Mouse (Mus musculus) hindbrain, embryonic 15.5 days (tissue): ENCODE data around the gene Gm20388. TPM values are rescaled to one million over a fixed set of nuclear protein-coding genes. Genes with fewer than 3 reads are reported as not detected.

Experiments used
- ATAC-seq: fragments of 200-750 bp; cut with Nextera tagmentation; 2 replicates; pipeline ENCODE4 v1.8.0; 2017; ENCODE audit warnings: low read depth, moderate number of reproducible peaks, moderate TSS enrichment; ENCODE audit not compliant: low FRiP score
- H3K27ac ChIP-seq: fragments of 300-500 bp; sonication (generic); replicated peaks from 2 replicates; pipeline ENCODE4 v1.5.1; 2015; ENCODE audit warnings: mild to moderate bottlenecking, inconsistent platforms
- H3K27me3 ChIP-seq: fragments of 300-500 bp; sonication (generic); 2 replicates; pipeline ENCODE4 v1.6.1; 2015; ENCODE audit warnings: control low read depth, inconsistent platforms
- H3K36me3 ChIP-seq: fragments of 300-500 bp; sonication (generic); 2 replicates; pipeline ENCODE4 v1.6.1; 2015; ENCODE audit warnings: control low read depth, inconsistent platforms
- H3K4me1 ChIP-seq: fragments of 300-500 bp; sonication (generic); replicated peaks from 2 replicates; pipeline ENCODE4 v1.6.1; 2015; ENCODE audit warnings: control low read depth, inconsistent platforms
- H3K4me2 ChIP-seq: fragments of 300-500 bp; sonication (generic); 2 replicates; pipeline ENCODE4 v1.6.1; 2015; ENCODE audit warnings: moderate library complexity, mild to moderate bottlenecking, inconsistent platforms
- H3K4me3 ChIP-seq: fragments of 300-500 bp; sonication (generic); 2 replicates; pipeline ENCODE4 v1.5.1; 2015; ENCODE audit warnings: mild to moderate bottlenecking, inconsistent platforms
- H3K9ac ChIP-seq: fragments of 300-500 bp; sonication (generic); 2 replicates; pipeline ENCODE4 v1.6.1; 2015; ENCODE audit warnings: inconsistent platforms
- H3K9me3 ChIP-seq: fragments of 300-500 bp; sonication (generic); 2 replicates; pipeline ENCODE4 v1.6.1; 2016; ENCODE audit warnings: control low read depth, inconsistent platforms
- WGBS: fragments of 180-500 bp; shearing (Covaris S2); methylation state at CpG from one replicate; pipeline ENCODE4 v1.1.7; 2015; 5-methylcytosine and 5-hydroxymethylcytosine counted together
- polyA plus RNA-seq: library from polyadenylated mRNA; unstranded; fragments of >200 nt; fragmentation: Nextera tagmentation; extraction: Ambion mirVana; gene quantifications from 2 replicates; pipeline ENCODE4 v1.2.1, GENCODE M21; 2015

Gm20388 gene
- polyA plus RNA-seq, 1 experiment from 2014 or later = 5.4 TPM

DNA sequence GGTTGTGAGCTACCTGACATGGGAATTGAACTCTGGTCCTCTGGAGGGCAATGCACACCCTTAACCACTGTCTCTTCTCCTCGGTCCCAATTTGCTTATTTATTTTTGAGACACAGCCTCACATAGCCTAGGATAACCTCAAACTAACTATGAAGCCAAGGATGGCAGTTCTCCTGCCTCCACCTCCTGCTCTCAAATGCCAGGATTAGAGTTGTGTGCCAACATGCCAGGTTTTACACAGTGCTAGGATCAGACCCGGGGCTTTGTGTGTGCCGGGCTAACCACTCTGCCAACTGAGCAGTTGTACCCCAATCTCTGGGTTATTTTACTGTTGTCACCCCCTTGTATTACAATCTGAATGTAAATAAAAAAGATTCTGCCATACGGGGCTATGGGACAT lies 4066.9 kb downstream of the Gm20388 start:
- no peak overlapping the region for H3K27ac ChIP-seq
- 91% methylated on average over 4 of the region's 4 CpGs for WGBS
- peaks cover 24% of the 10 kb centered on the region for H3K4me1 ChIP-seq
- H3K9ac ChIP-seq = no peak overlapping the region
- no peak overlapping the region for H3K4me2 ChIP-seq
- no peaks in the 10 kb centered on the region for H3K27me3 ChIP-seq
- no peak for ATAC-seq
- H3K4me3 ChIP-seq = no peak overlapping the region
- H3K9me3 ChIP-seq = no peaks in the 10 kb centered on the region
- no peaks in the 10 kb centered on the region for H3K36me3 ChIP-seq

DNA sequence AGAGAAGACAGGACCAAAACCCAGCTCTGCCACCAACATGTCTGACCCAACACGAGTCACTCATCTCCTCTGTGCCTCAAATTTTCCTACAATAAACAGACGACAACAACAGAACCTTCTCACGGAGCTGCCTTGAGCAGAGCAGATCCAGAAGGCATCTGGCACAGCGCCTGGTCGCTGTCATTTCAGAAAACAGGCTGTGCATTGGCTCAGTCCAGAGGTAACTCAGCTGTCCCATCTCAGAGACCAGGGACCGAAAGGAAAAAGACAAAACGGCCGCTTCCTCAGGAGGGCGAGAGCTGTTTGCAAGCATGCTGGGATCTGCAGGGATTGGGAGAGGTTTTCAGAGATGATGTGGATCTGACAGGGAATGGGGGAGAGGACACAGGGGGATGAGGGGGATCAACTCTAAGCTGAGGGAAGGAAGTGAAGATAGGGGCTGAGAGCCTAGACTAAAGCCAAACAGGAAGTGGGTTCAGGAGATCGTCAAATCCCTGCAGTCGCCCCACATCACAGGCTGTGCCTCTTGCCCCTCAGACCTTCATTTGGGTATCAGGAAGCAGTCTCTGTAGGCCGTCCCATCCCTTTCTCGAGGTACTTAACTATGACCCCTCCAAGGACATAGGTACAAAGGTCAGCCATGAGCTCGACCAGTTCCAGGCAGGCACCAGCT lies 4067.7 kb downstream of the Gm20388 start:
- Histone ChIP-seq H3K36me3 (no peaks in the 10 kb centered on the region), H3K9me3 (no peaks in the 10 kb centered on the region), H3K9ac (no peak overlapping the region), H3K4me1 (peaks cover 28% of the 10 kb centered on the region), H3K4me2 (no peak overlapping the region), H3K4me3 (no peak overlapping the region), H3K27me3 (no peaks in the 10 kb centered on the region), H3K27ac (no peak overlapping the region)
- no peak for ATAC-seq
- WGBS = 68% methylated on average over 14 of the region's 14 CpGs

DNA sequence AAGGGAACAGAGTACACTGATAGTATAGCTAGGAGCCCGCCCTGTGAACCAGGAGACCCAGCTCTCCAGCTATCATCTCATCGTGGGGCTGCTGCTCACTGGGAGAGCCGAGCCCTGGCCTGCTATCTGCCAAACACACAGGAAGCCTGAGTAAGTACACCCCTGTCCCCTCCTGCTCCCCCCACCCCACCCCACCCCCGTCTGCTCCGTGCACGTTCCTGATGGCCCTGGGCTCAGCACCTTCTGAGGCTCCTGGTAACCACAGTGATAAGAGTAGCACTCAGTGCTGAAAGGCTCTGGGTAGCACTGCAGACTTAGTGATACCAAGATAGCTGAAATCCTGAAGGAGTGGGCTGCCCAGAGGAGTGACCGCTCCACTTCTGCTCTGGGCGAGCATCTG lies 4068.3 kb downstream of the Gm20388 start:
- H3K27me3 ChIP-seq = no peaks in the 10 kb centered on the region
- no peak overlapping the region for H3K9ac ChIP-seq
- ATAC-seq = no peak
- no peaks in the 10 kb centered on the region for H3K9me3 ChIP-seq
- no peak overlapping the region for H3K27ac ChIP-seq
- 85% methylated on average over 8 of the region's 8 CpGs for WGBS
- no peak overlapping the region for H3K4me3 ChIP-seq
- H3K4me2 ChIP-seq = no peak overlapping the region
- H3K36me3 ChIP-seq = no peaks in the 10 kb centered on the region
- H3K4me1 ChIP-seq = peaks cover 29% of the 10 kb centered on the region

DNA sequence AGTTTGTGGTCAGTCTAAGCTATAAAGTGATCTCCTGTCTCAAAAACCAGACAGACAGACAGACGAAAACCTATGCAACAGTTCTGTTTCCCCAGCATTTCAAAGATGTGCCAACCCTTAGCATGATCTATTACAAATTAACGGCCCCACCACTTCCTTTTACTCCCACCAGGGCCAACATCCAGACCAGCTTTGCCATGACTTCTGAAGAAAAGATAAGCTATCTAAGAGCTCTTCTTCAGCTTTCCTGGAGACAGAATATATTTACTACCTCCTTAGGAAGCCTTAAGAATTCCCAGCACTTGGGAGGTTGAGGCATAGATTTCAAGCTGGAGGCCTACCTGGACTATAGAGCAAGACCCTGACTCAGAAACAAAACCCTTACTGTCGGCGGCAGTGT lies 4069.6 kb downstream of the Gm20388 start:
- no peak for ATAC-seq
- no peaks in the 10 kb centered on the region for H3K36me3 ChIP-seq
- H3K4me2 ChIP-seq = 0 out of 2 replicates have a peak overlapping the region, but pooled peaks have one; percentile 77
- H3K4me1 ChIP-seq = peaks cover 29% of the 10 kb centered on the region
- H3K9ac ChIP-seq = no peak overlapping the region
- no peak overlapping the region for H3K4me3 ChIP-seq
- WGBS = 71% methylated on average over 4 of the region's 4 CpGs
- no peaks in the 10 kb centered on the region for H3K27me3 ChIP-seq
- no peak overlapping the region for H3K27ac ChIP-seq
- no peaks in the 10 kb centered on the region for H3K9me3 ChIP-seq

DNA sequence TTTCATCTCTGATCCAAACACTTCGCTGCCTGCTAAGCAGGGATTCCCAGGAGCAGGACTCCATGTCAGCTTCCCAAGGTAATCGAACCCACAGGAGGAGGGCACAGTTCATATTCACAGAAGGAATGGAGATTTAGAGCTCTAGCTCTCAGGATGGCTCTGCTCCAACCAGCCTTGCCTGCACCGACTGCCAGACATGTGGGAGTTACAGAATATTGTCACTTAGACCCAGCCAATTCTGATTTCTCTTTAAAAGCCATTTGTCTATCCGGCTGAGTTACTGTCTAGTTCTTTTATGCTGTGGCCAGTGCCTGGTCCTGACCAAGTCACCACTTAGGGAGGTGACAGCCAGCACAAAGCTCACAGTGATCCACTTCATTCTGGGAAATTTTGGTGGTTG lies 4071.0 kb downstream of the Gm20388 start:
- Histone ChIP-seq H3K27me3 (no peaks in the 10 kb centered on the region), H3K9me3 (no peaks in the 10 kb centered on the region), H3K9ac (0 out of 2 replicates have a peak overlapping the region, but pooled peaks have one; percentile 22), H3K36me3 (no peaks in the 10 kb centered on the region), H3K4me3 (peak overlapping the region; percentile 81), H3K4me2 (peak overlapping the region; percentile 77), H3K4me1 (peaks cover 29% of the 10 kb centered on the region), H3K27ac (no peak overlapping the region)
- 42% methylated on average over 4 of the region's 4 CpGs for WGBS
- ATAC-seq = no peak

DNA sequence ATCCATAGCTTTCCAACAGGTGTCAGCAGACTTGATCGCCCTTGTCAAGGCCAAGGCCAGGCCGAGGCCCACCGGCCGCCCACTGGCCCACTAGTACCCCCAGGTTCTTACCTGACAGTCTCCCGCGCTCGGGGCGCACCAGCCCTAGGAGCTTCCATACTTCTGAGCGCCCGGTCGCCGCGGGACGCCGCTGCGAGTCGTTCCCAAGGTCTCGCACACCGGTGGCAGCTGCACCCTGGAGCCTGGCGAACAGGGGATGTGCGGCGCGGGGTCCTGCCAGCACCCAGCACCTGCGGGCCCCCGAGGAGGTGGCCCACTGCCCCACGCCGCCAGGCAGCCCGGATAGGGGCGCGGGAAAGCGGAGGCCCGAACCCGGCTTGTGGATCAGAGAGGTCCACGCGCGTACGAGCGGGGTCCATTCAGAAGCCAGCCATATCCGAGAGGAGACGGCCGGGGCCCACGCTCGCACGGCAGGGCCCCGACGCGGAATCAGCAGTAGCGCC lies 4071.7 kb downstream of the Gm20388 start:
- H3K4me1 ChIP-seq = peaks cover 29% of the 10 kb centered on the region
- no peaks in the 10 kb centered on the region for H3K9me3 ChIP-seq
- peak overlapping the region; percentile 81 for H3K4me3 ChIP-seq
- 0 out of 2 replicates have a peak, but pooled peaks have one; percentile 17 for ATAC-seq
- H3K27ac ChIP-seq = peak overlapping the region; percentile 75
- under 1% methylated on average over 48 of the region's 48 CpGs for WGBS
- no peaks in the 10 kb centered on the region for H3K27me3 ChIP-seq
- H3K36me3 ChIP-seq = no peaks in the 10 kb centered on the region
- H3K4me2 ChIP-seq = peak overlapping the region; percentile 77
- peak overlapping the region; percentile 73 for H3K9ac ChIP-seq

DNA sequence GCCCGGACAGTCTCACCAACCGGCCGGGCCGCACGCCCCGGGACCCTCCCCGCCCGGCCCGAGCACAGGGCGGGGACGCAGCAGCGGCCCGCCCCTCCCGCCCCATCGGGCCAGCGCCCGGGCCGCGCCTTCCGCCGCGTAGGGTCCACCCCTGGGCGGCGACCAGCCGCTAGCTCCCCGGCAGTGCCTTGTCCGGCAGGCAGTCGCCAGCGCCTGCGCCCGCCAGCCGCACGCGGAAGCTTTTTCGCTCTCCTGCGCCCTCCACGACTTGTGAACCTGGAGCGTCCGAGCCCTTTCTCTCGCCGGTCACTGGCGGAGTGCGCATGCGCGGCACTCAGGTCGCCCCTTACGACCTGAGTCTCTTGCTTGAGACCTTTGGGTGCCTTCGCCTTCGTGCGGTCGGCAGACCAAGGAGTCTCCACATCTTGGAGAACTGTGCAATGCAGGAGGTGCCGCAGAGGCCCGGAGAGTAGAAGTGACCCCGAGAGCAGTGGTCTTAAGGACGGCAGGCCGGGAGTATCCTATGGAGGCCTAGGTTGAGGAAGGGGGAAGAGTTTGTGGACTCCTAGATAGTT lies 4072.3 kb downstream of the Gm20388 start, which contains the start of gene Abcb10:
Gene Abcb10, minus strand, starts transcription at position 297 of the 575 bp plus-strand sequence.
- Histone ChIP-seq H3K9ac (peak within 1 kb of the TSS; percentile 73), H3K36me3 (no peaks in the 10 kb centered on the region), H3K27me3 (no peaks in the 10 kb centered on the region), H3K4me3 (peak within 1 kb of the TSS; percentile 81), H3K4me2 (peak within 1 kb of the TSS; percentile 77), H3K9me3 (no peaks in the 10 kb centered on the region), H3K27ac (peak within 1 kb of the TSS; percentile 75), H3K4me1 (peaks cover 29% of the 10 kb centered on the region)
- WGBS = 1% methylated on average over 44 of the region's 56 CpGs
- peak; percentile 95 for ATAC-seq

DNA sequence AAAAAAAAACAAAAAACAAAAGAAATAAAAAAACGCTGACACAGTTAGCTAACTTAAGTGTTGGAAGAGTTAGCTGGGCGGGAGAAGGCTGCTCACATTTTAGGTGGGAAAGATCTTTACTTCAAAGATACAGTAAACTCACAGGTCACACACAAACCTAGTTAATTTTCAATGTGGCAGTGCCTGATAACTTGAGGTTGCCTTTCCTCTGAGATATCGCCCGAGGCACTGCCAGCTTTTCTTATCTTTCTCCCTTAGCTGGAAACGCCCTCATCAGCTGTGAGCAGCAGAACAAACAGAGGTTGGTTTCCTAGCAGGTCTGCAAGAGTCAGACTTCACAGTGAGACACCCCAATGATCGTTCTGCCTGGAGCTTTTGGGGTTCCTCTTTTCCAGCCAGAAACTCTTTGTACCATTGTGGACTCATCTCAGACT lies 4078.0 kb downstream of the Gm20388 start:
- Histone ChIP-seq H3K4me2 (no peak overlapping the region), H3K4me3 (no peak overlapping the region), H3K4me1 (no peaks in the 10 kb centered on the region), H3K27ac (no peak overlapping the region), H3K9ac (no peak overlapping the region), H3K27me3 (no peaks in the 10 kb centered on the region), H3K9me3 (no peaks in the 10 kb centered on the region), H3K36me3 (no peaks in the 10 kb centered on the region)
- ATAC-seq = no peak
- 75% methylated on average over 6 of the region's 6 CpGs for WGBS

DNA sequence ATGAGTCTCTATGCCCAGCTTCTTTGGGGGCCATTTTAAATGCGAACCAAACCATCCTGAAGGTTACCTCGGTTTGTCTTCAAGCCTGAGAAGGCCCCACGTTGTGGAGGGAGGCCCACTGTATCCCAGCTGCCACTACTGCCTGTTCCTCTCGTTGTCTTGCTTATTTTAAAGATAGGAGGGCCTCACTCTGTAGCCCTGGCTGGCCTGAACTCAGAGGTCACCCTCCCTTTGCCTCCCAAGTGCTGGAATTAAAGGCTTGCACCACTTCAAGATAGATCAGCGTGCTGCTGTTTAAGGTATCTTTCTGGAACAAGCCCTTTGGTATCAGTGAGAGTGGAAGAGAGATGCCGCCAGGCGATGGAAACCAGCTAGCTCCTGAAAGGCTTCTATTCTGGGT lies 4078.5 kb downstream of the Gm20388 start:
- Histone ChIP-seq H3K4me3 (no peak overlapping the region), H3K9ac (no peak overlapping the region), H3K9me3 (no peaks in the 10 kb centered on the region), H3K27me3 (no peaks in the 10 kb centered on the region), H3K4me2 (no peak overlapping the region), H3K36me3 (no peaks in the 10 kb centered on the region), H3K27ac (no peak overlapping the region), H3K4me1 (no peaks in the 10 kb centered on the region)
- ATAC-seq = no peak
- 81% methylated on average over 7 of the region's 7 CpGs for WGBS

DNA sequence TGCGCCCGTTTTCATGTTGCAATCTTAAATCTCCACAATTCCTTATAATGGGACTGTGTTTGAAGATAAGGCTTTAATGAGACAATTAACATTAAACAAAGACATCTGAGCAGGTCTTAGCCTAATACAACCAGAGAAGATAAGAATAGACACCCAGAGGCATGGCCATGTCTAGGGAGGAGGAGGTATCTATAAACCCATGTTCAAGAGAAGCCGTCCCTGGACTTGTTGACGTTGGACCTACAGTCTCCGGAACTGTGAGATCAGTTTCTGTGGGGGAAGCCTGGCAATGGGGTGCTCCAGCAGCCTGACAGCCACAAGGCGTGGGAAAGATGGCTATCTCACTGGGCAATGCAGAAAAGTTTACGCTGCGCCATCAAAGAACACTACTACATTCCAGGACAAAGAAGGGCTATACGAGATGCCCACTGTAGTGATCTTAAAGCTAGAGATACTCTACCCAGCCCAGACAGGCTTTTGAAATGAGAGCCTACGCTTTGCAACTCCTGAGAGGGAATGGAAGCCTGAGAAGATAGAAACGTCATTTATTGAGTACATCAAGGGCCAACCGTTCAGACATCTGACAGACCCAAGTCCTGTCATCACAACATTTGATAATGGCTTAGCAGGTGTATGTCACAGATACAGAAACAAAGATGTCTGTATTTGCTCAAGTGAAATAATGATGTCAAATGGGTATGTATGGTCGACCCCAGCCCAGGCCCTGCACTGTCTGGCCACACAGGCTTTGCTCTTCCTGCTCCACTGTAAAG lies 4079.8 kb downstream of the Gm20388 start:
- H3K27ac ChIP-seq = no peak overlapping the region
- no peak overlapping the region for H3K4me3 ChIP-seq
- no peaks in the 10 kb centered on the region for H3K4me1 ChIP-seq
- H3K9me3 ChIP-seq = no peaks in the 10 kb centered on the region
- H3K9ac ChIP-seq = no peak overlapping the region
- H3K36me3 ChIP-seq = no peaks in the 10 kb centered on the region
- WGBS = 91% methylated on average over 13 of the region's 13 CpGs
- no peaks in the 10 kb centered on the region for H3K27me3 ChIP-seq
- ATAC-seq = no peak
- no peak overlapping the region for H3K4me2 ChIP-seq

DNA sequence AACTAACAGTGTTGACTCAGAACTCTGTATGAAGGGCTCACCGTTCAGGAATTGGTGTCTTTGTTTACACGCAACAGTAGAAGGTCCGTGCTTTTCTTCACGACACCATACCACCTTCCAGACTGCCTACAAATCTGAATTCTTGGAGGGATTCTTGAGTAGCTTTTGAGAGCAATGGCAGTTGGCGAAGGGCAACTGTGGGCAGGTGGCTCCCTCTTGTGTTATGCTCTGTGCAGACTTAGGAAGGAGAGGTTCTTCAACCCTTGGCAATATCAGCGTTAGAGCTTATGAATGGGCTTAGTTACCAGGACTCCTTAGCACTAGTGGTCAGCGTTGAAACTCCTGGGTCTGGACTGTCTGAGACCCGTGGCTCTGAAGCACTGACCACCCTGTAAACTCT lies 4081.9 kb downstream of the Gm20388 start:
- Histone ChIP-seq H3K9me3 (no peaks in the 10 kb centered on the region), H3K4me3 (no peak overlapping the region), H3K27ac (no peak overlapping the region), H3K27me3 (no peaks in the 10 kb centered on the region), H3K4me1 (no peaks in the 10 kb centered on the region), H3K4me2 (no peak overlapping the region), H3K36me3 (peaks cover 8% of the 10 kb centered on the region), H3K9ac (no peak overlapping the region)
- 88% methylated on average over 8 of the region's 8 CpGs for WGBS
- ATAC-seq = no peak

DNA sequence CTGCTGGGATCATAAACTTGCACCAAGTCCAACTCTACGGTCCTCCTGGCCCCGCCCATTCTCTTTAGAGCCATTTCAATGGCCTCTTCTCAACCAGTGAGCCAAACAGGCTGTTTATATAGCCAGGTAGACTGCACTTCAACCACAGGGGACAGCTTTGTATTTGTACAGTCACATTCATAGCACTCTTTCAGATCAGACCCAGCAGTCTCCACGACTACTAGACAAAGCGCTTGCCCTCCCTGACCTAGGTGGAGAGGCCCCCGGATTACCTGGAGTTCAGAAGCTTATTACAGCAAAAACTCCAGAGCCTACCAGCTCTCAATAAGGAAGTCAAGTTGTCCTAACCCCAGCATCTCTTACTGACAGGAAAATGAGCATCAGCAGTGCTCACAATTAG lies 4083.0 kb downstream of the Gm20388 start:
- Histone ChIP-seq H3K4me3 (no peak overlapping the region), H3K4me2 (no peak overlapping the region), H3K36me3 (peaks cover 11% of the 10 kb centered on the region), H3K27me3 (no peaks in the 10 kb centered on the region), H3K9me3 (no peaks in the 10 kb centered on the region), H3K27ac (no peak overlapping the region), H3K9ac (no peak overlapping the region), H3K4me1 (no peaks in the 10 kb centered on the region)
- WGBS = 94% methylated on average over 5 of the region's 5 CpGs
- ATAC-seq = no peak
